Mouse (Mus musculus) embryonic fibroblast, embryonic 13.5 days (primary cell): ENCODE results near the gene Llgl2.

Source experiments
- CTCF ChIP-seq: IDR thresholded peaks from 2 replicates; pipeline ENCODE4 v1.5.1; 2011; ENCODE audit warnings: mild to moderate bottlenecking, control low read depth, low read length, moderate library complexity, borderline replicate concordance; ENCODE audit not compliant: insufficient read depth
- POLR2A ChIP-seq: IDR thresholded peaks from 2 replicates; pipeline ENCODE4 v1.6.1; 2011; ENCODE audit warnings: low read depth, mild to moderate bottlenecking, control low read depth, low read length, moderate library complexity

GRCm38 (mm10) chr11:115841961-115842550 lies 18.2 kb downstream of the Llgl2 start:
- TF ChIP-seq CTCF, result no peak
- TF ChIP-seq POLR2A, result no peak; the same call in 1 of the 2 replicates
